ENCODE assay signal across 8 mouse cellular contexts in genomic region chr3:87935776-87936175, GRCm38 (mm10). TPM values are rescaled to one million over a fixed set of nuclear protein-coding genes. Genes with fewer than 3 reads are reported as not detected.
DNase-seq lines count a peak whose midpoint lies in the region; ATAC-seq lines count a peak whose summit lies in the region.

No protein-coding gene starts in this region.

- no peaks in the 10 kb centered on the region for H3K9me3 ChIP-seq in kidney, embryonic 15.5 days (replicated peaks)
- H3K9me3 ChIP-seq in liver, embryonic 12.5 days (replicated peaks) = no peaks in the 10 kb centered on the region
- H3K9me3 ChIP-seq in neural tube, embryonic 11.5 days (ENCODE audit: control insufficient read depth, low read length) = no peaks in the 10 kb centered on the region
- H3K9me3 ChIP-seq in stomach, embryonic 16.5 days (replicated peaks; ENCODE audit: control insufficient read depth, low read length) = no peaks in the 10 kb centered on the region

- no peak overlapping the region for H3K4me3 ChIP-seq in kidney, embryonic 15.5 days (replicated peaks)
- no peak overlapping the region for H3K4me3 ChIP-seq in liver, embryonic 12.5 days
- H3K4me3 ChIP-seq in neural tube, embryonic 11.5 days (ENCODE audit: low read depth, low read length) = no peak overlapping the region
- H3K4me3 ChIP-seq in stomach, embryonic 16.5 days (replicated peaks; ENCODE audit: low read length) = no peak overlapping the region

- H3K4me1 ChIP-seq in kidney, embryonic 15.5 days = peaks cover 39% of the 10 kb centered on the region
- H3K4me1 ChIP-seq in liver, embryonic 12.5 days = peaks cover 54% of the 10 kb centered on the region
- peaks cover 6% of the 10 kb centered on the region for H3K4me1 ChIP-seq in neural tube, embryonic 11.5 days (ENCODE audit: control insufficient read depth, insufficient read depth, low read length)
- peaks cover 13% of the 10 kb centered on the region for H3K4me1 ChIP-seq in stomach, embryonic 16.5 days (ENCODE audit: control insufficient read depth, insufficient read depth, low read length)

- ATAC-seq in kidney, embryonic 15.5 days (replicated peaks; ENCODE audit: low FRiP score) = peak; percentile 27; the same call in 1 of the 2 replicates
- ATAC-seq in liver, embryonic 12.5 days = no peak
- peak; percentile 20; the same call in 1 of the 2 replicates for ATAC-seq in neural tube, embryonic 11.5 days (ENCODE audit: insufficient read depth, low FRiP score, low TSS enrichment)
- peak; percentile 45; the same call in 1 of the 2 replicates for ATAC-seq in stomach, embryonic 16.5 days (ENCODE audit: insufficient read depth, low FRiP score)

- peak; percentile 78 for DNase-seq in 416B (ENCODE audit: low read depth)
- peak; percentile 71 for DNase-seq in adrenal gland, adult 2 months
- DNase-seq in embryo, embryonic 9.5 days (ENCODE audit: extremely low spot score) = peak; percentile 75
- DNase-seq in heart, adult 8-10 months (ENCODE audit: low spot score) = peak; percentile 76
- peak; percentile 86 for DNase-seq in neural tube, embryonic 11.5 days (ENCODE audit: low spot score)

- peaks cover 92% of the 10 kb centered on the region for H3K36me3 ChIP-seq in kidney, embryonic 15.5 days
- H3K36me3 ChIP-seq in liver, embryonic 12.5 days = peaks cover 92% of the 10 kb centered on the region
- H3K36me3 ChIP-seq in neural tube, embryonic 11.5 days (ENCODE audit: control insufficient read depth, insufficient read depth, low read length) = peaks cover 27% of the 10 kb centered on the region
- peaks cover 24% of the 10 kb centered on the region; the same call in 1 of the 2 replicates for H3K36me3 ChIP-seq in stomach, embryonic 16.5 days (ENCODE audit: control insufficient read depth, insufficient read depth, low read length)

- 95% methylated on average over 2 of the region's 2 CpGs for WGBS in kidney, embryonic 15.5 days
- 86% methylated on average over 2 of the region's 2 CpGs for WGBS in liver, embryonic 12.5 days (ENCODE audit: insufficient replicate concordance)
- 95% methylated on average over 2 of the region's 2 CpGs for WGBS in neural tube, embryonic 11.5 days
- WGBS in stomach, embryonic 16.5 days = 98% methylated on average over 2 of the region's 2 CpGs

- 0 out of 2 replicates have a peak overlapping the region, but pooled peaks have one; percentile 13 for H3K27ac ChIP-seq in kidney, embryonic 15.5 days
- no peak overlapping the region for H3K27ac ChIP-seq in liver, embryonic 12.5 days
- no peak overlapping the region for H3K27ac ChIP-seq in neural tube, embryonic 11.5 days (ENCODE audit: low read depth, low read length)
- H3K27ac ChIP-seq in stomach, embryonic 16.5 days (ENCODE audit: low read length) = no peak overlapping the region

- H3K9ac ChIP-seq in kidney, embryonic 15.5 days = no peak overlapping the region
- no peak overlapping the region for H3K9ac ChIP-seq in liver, embryonic 12.5 days
- H3K9ac ChIP-seq in neural tube, embryonic 11.5 days (ENCODE audit: low read length) = no peak overlapping the region
- no peak overlapping the region for H3K9ac ChIP-seq in stomach, embryonic 16.5 days (ENCODE audit: low read length)

- H3K4me2 ChIP-seq in kidney, embryonic 15.5 days = no peak overlapping the region
- H3K4me2 ChIP-seq in liver, embryonic 12.5 days = peak overlapping the region; percentile 6; the same call in 1 of the 2 replicates
- H3K4me2 ChIP-seq in neural tube, embryonic 11.5 days (ENCODE audit: low read depth) = no peak overlapping the region
- H3K4me2 ChIP-seq in stomach, embryonic 16.5 days (ENCODE audit: low read depth, low read length) = no peak overlapping the region

- H3K27me3 ChIP-seq in kidney, embryonic 15.5 days = no peaks in the 10 kb centered on the region
- H3K27me3 ChIP-seq in liver, embryonic 12.5 days (replicated peaks) = no peaks in the 10 kb centered on the region
- no peaks in the 10 kb centered on the region for H3K27me3 ChIP-seq in neural tube, embryonic 11.5 days (ENCODE audit: control insufficient read depth, insufficient read depth, low read length)
- no peaks in the 10 kb centered on the region for H3K27me3 ChIP-seq in stomach, embryonic 16.5 days (ENCODE audit: control insufficient read depth, insufficient read depth, low read length)

RNA-seq across cellular contexts. Expression of gene Rrnad1, which starts 5.3 kb away (rescaled TPM):
- total RNA-seq in adrenal gland, adult 2 months (2021) = 10 to 100 TPM; 13.1 to 16.3 TPM
- polyA plus RNA-seq in adrenal gland, adult 2 months (2012; rRNA removed) = 41.5 and 44.6 TPM in 2 replicates
- total RNA-seq in heart, adult 8-10 months (2022) = 1 to 10 TPM; 4.6 to 6.7 (median 5.3) TPM
- 17.7 and 23.0 TPM in 2 replicates for polyA plus RNA-seq in kidney, embryonic 15.5 days (2015; fragmentation: Nextera tagmentation; extraction: Ambion mirVana)
- polyA plus RNA-seq in liver, embryonic 12.5 days (2016; fragmentation: Nextera tagmentation; extraction: Ambion mirVana) = 11.1 and 11.4 TPM in 2 replicates
- polyA plus RNA-seq in neural tube, embryonic 11.5 days (2014; fragmentation: Nextera tagmentation; extraction: Ambion mirVana) = 14.5 and 16.9 TPM in 2 replicates
- polyA plus RNA-seq in stomach, embryonic 16.5 days (2015; fragmentation: Nextera tagmentation; extraction: Ambion mirVana) = 19.8 and 20.3 TPM in 2 replicates

RNA-seq across cellular contexts. Expression of gene Isg20l2, which starts 5.7 kb away (rescaled TPM):
- total RNA-seq in adrenal gland, adult 2 months (2021) = 10 to 100 TPM; 16.3 to 21.4 TPM
- 9.4 and 9.7 TPM in 2 replicates for polyA plus RNA-seq in adrenal gland, adult 2 months (2012; rRNA removed)
- total RNA-seq in heart, adult 8-10 months (2022) = 1 to 10 TPM; 9.0 to 9.8 (median 9.7) TPM
- 62.5 and 64.3 TPM in 2 replicates for polyA plus RNA-seq in kidney, embryonic 15.5 days (2015; fragmentation: Nextera tagmentation; extraction: Ambion mirVana)
- polyA plus RNA-seq in liver, embryonic 12.5 days (2016; fragmentation: Nextera tagmentation; extraction: Ambion mirVana) = 51.9 and 52.2 TPM in 2 replicates
- polyA plus RNA-seq in neural tube, embryonic 11.5 days (2014; fragmentation: Nextera tagmentation; extraction: Ambion mirVana) = 52.3 and 53.9 TPM in 2 replicates
- 40.8 and 41.5 TPM in 2 replicates for polyA plus RNA-seq in stomach, embryonic 16.5 days (2015; fragmentation: Nextera tagmentation; extraction: Ambion mirVana)

RNA-seq across cellular contexts. Expression of gene Crabp2, which starts 12.7 kb away (rescaled TPM):
- under 1 TPM; 0.52 to 0.72 TPM for total RNA-seq in adrenal gland, adult 2 months (2021)
- 0.47 TPM in 1 of 2 replicates, not detected in the other for polyA plus RNA-seq in adrenal gland, adult 2 months (2012; rRNA removed)
- not detected for total RNA-seq in heart, adult 8-10 months (2022)
- polyA plus RNA-seq in kidney, embryonic 15.5 days (2015; fragmentation: Nextera tagmentation; extraction: Ambion mirVana) = 81.1 and 82.3 TPM in 2 replicates
- 3.9 and 6.5 TPM in 2 replicates for polyA plus RNA-seq in liver, embryonic 12.5 days (2016; fragmentation: Nextera tagmentation; extraction: Ambion mirVana)
- 565 and 607 TPM in 2 replicates for polyA plus RNA-seq in neural tube, embryonic 11.5 days (2014; fragmentation: Nextera tagmentation; extraction: Ambion mirVana)
- polyA plus RNA-seq in stomach, embryonic 16.5 days (2015; fragmentation: Nextera tagmentation; extraction: Ambion mirVana) = 29.4 and 43.3 TPM in 2 replicates

RNA-seq across cellular contexts. Expression of gene Mrpl24, which starts 16.5 kb away (rescaled TPM):
- 100 to 1,000 TPM; 114 to 120 TPM for total RNA-seq in adrenal gland, adult 2 months (2021)
- polyA plus RNA-seq in adrenal gland, adult 2 months (2012; rRNA removed) = 15.1 and 18.0 TPM in 2 replicates
- 10 to 100 TPM; 73.5 to 80.6 (median 77.1) TPM for total RNA-seq in heart, adult 8-10 months (2022)
- 85.4 TPM in 2 replicates for polyA plus RNA-seq in kidney, embryonic 15.5 days (2015; fragmentation: Nextera tagmentation; extraction: Ambion mirVana)
- polyA plus RNA-seq in liver, embryonic 12.5 days (2016; fragmentation: Nextera tagmentation; extraction: Ambion mirVana) = 57.0 and 57.3 TPM in 2 replicates
- polyA plus RNA-seq in neural tube, embryonic 11.5 days (2014; fragmentation: Nextera tagmentation; extraction: Ambion mirVana) = 76.1 and 79.2 TPM in 2 replicates
- 66.2 and 77.2 TPM in 2 replicates for polyA plus RNA-seq in stomach, embryonic 16.5 days (2015; fragmentation: Nextera tagmentation; extraction: Ambion mirVana)

RNA-seq across cellular contexts. Expression of gene Hdgf, which starts 29.7 kb away (rescaled TPM):
- 100 to 1,000 TPM; 181 to 206 TPM for total RNA-seq in adrenal gland, adult 2 months (2021)
- polyA plus RNA-seq in adrenal gland, adult 2 months (2012; rRNA removed) = 54.3 and 64.8 TPM in 2 replicates
- 100 to 1,000 TPM; 109 to 118 (median 117) TPM for total RNA-seq in heart, adult 8-10 months (2022)
- polyA plus RNA-seq in kidney, embryonic 15.5 days (2015; fragmentation: Nextera tagmentation; extraction: Ambion mirVana) = 221 and 234 TPM in 2 replicates
- 393 and 400 TPM in 2 replicates for polyA plus RNA-seq in liver, embryonic 12.5 days (2016; fragmentation: Nextera tagmentation; extraction: Ambion mirVana)
- polyA plus RNA-seq in neural tube, embryonic 11.5 days (2014; fragmentation: Nextera tagmentation; extraction: Ambion mirVana) = 256 and 261 TPM in 2 replicates
- polyA plus RNA-seq in stomach, embryonic 16.5 days (2015; fragmentation: Nextera tagmentation; extraction: Ambion mirVana) = 82.1 and 83.1 TPM in 2 replicates
